Comparison of ENCODE assay signal across 22 mouse cellular contexts in the genomic region with DNA sequence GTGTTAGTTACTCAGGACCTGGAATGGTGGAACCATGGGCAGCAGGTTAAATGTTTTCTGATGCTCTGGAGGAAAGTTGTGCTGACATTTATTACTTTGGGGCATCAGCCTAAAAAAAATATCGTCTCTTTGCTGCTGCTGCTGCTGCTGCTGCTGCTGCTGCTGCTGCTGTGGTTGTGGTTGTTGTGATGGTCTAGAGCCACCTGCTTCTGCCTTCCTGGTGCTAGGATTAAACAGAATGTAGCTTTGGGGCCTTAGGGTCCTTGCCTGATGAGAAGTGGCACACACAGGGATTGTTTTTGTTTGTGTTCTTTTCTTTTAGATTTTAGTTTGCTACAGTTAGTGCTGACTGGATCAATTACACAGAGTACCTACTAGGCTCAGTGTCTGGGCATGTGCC.
DNase-seq lines count a peak whose midpoint lies in the region; ATAC-seq and TF ChIP-seq lines count a peak whose summit lies in the region.
"Had no signal": no experiment of that assay in that cellular context is flagged by ENCODE, and none has a peak within 500 bp of the region (broad histone marks: within the 10 kb centered on the region; RNA-seq: fewer than 3 reads in every experiment).

No protein-coding gene starts in this region.

- peaks cover 76% of the 10 kb centered on the region for H3K4me1 ChIP-seq in forebrain, embryonic 12.5 days
- peaks cover 15% of the 10 kb centered on the region; the same call in 1 of the 2 replicates for H3K4me1 ChIP-seq in forebrain, postnatal 0 days (ENCODE audit: insufficient read depth)
- H3K4me1 ChIP-seq in lung, postnatal 0 days (ENCODE audit: insufficient read depth, low read depth, low read length), result peaks cover 37% of the 10 kb centered on the region

- H3K4me2 ChIP-seq in forebrain, embryonic 12.5 days, result no peak overlapping the region
- no peak overlapping the region for H3K4me2 ChIP-seq in forebrain, postnatal 0 days (ENCODE audit: low read depth)
- H3K4me2 ChIP-seq in lung, postnatal 0 days (replicated peaks; ENCODE audit: low read depth, low read length), result no peak overlapping the region
- H3K4me2 ChIP-seq: hindbrain, embryonic 14.5 days; limb, embryonic 12.5 days; liver, embryonic 15.5 days; lung, embryonic 14.5 days; midbrain, embryonic 12.5 days; stomach, embryonic 15.5 days had no signal

- H3K4me3 ChIP-seq in forebrain, embryonic 12.5 days (replicated peaks), result no peak overlapping the region
- no peak overlapping the region for H3K4me3 ChIP-seq in forebrain, postnatal 0 days (ENCODE audit: low read depth, low read length)
- H3K4me3 ChIP-seq in lung, postnatal 0 days (ENCODE audit: low read depth, low read length), result no peak overlapping the region
- H3K4me3 ChIP-seq in left cerebral cortex, adult 2 months, result no peak overlapping the region
- H3K4me3 ChIP-seq: limb, embryonic 12.5 days; liver, embryonic 15.5 days; midbrain, embryonic 12.5 days; stomach, embryonic 15.5 days had no signal

- H3K36me3 ChIP-seq in forebrain, embryonic 12.5 days (replicated peaks), result peaks cover 9% of the 10 kb centered on the region
- no peaks in the 10 kb centered on the region for H3K36me3 ChIP-seq in forebrain, postnatal 0 days (ENCODE audit: insufficient read depth)
- 0 out of 2 replicates have a peak, but pooled peaks cover under 1% of the 10 kb centered on the region for H3K36me3 ChIP-seq in lung, postnatal 0 days (ENCODE audit: insufficient read depth, low read length)

- no peaks in the 10 kb centered on the region for H3K9me3 ChIP-seq in forebrain, embryonic 12.5 days
- no peaks in the 10 kb centered on the region for H3K9me3 ChIP-seq in forebrain, postnatal 0 days (ENCODE audit: low read length)
- no peaks in the 10 kb centered on the region for H3K9me3 ChIP-seq in lung, postnatal 0 days (ENCODE audit: low read length)
- H3K9me3 ChIP-seq: G1E; liver, embryonic 15.5 days; midbrain, embryonic 12.5 days; stomach, embryonic 15.5 days had no signal

- no peak for TF ChIP-seq CTCF in forebrain, postnatal 0 days (IDR thresholded peaks at IDR 0.05; ENCODE audit: low read depth)
- no peak for TF ChIP-seq CTCF in lung, postnatal 0 days (IDR thresholded peaks at IDR 0.05)
- TF ChIP-seq CTCF in left cerebral cortex, adult 2 months (IDR thresholded peaks at IDR 0.05), result no peak

- 68% methylated on average over 1 of the region's 1 CpGs for WGBS in forebrain, embryonic 12.5 days
- 86% methylated on average over 1 of the region's 1 CpGs for WGBS in forebrain, postnatal 0 days
- 74% methylated on average over 1 of the region's 1 CpGs for WGBS in lung, postnatal 0 days

- intact Hi-C loops in left cerebral cortex, adult 2 months (cut with DNase I), result no loop called here

- no peaks in the 10 kb centered on the region for H3K27me3 ChIP-seq in forebrain, embryonic 12.5 days
- H3K27me3 ChIP-seq in forebrain, postnatal 0 days (ENCODE audit: insufficient read depth, low read length), result no peaks in the 10 kb centered on the region
- no peaks in the 10 kb centered on the region for H3K27me3 ChIP-seq in lung, postnatal 0 days (replicated peaks; ENCODE audit: insufficient read depth, low read length)
- H3K27me3 ChIP-seq: limb, embryonic 12.5 days; liver, embryonic 15.5 days; midbrain, embryonic 12.5 days; stomach, embryonic 15.5 days had no signal

- no peak for ATAC-seq in forebrain, embryonic 12.5 days (ENCODE audit: low FRiP score)
- ATAC-seq in forebrain, postnatal 0 days, result no peak
- no peak for ATAC-seq in lung, postnatal 0 days
- ATAC-seq: inflammation-experienced regulatory T-cells, adult 6 months had no signal

- H3K9ac ChIP-seq in forebrain, embryonic 12.5 days, result no peak overlapping the region
- no peak overlapping the region for H3K9ac ChIP-seq in forebrain, postnatal 0 days
- 0 out of 2 replicates have a peak overlapping the region, but pooled peaks have one; percentile 26 for H3K9ac ChIP-seq in lung, postnatal 0 days (replicated peaks; ENCODE audit: low read depth)
- H3K9ac ChIP-seq: hindbrain, embryonic 14.5 days; limb, embryonic 12.5 days; liver, embryonic 15.5 days; lung, embryonic 14.5 days; midbrain, embryonic 12.5 days; stomach, embryonic 15.5 days had no signal

- no peak for TF ChIP-seq EP300 in lung, postnatal 0 days (IDR thresholded peaks at IDR 0.05)

- peak overlapping the region; percentile 5; the same call in 1 of the 2 replicates for H3K27ac ChIP-seq in forebrain, embryonic 12.5 days
- no peak overlapping the region for H3K27ac ChIP-seq in forebrain, postnatal 0 days (ENCODE audit: low read depth, low read length)
- H3K27ac ChIP-seq in lung, postnatal 0 days (ENCODE audit: low read length), result no peak overlapping the region
- no peak overlapping the region for H3K27ac ChIP-seq in left cerebral cortex, adult 2 months
- H3K27ac ChIP-seq: hindbrain, embryonic 14.5 days; kidney, postnatal 0 days; limb, embryonic 12.5 days; liver, embryonic 15.5 days; midbrain, embryonic 12.5 days; stomach, embryonic 15.5 days had no signal

- DNase-seq in forebrain, postnatal 0 days, result no peak
- DNase-seq in lung, postnatal 0 days (ENCODE audit: low spot score), result no peak
- DNase-seq in lung, postnatal 36 days, result no peak
- peak; percentile 25 for DNase-seq in T-cell, adult 2 months (ENCODE audit: low spot score)
- peak; percentile 44 for DNase-seq in thymus, postnatal 25 days
- no peak for DNase-seq in left cerebral cortex, adult 2 months (ENCODE audit: extremely low spot score in 1 of 2, low spot score in 2 of 2)
- DNase-seq: cerebellum, adult 8-10 months; cerebellum, postnatal 25 days; gastrocnemius, postnatal 10 days; heart, postnatal 4 days; layer of hippocampus, postnatal 36 days; lung, embryonic 14.5 days; right cerebral cortex, postnatal 25 days had no signal

Comparison
In these comparisons a context has a peak if more than half of its experiments do, and no peak if none do; other contexts are left out.
1. DNase-seq: peak in T-cell, adult 2 months (single experiment) and thymus, postnatal 25 days (single experiment); none in forebrain, postnatal 0 days (single experiment), lung, postnatal 0 days (single experiment), lung, postnatal 36 days (single experiment) and left cerebral cortex, adult 2 months (0 of 2).